Mouse (Mus musculus): ENCODE measurements at regions not wholly inside any gene's neighbourhood (a gene's known extent, or its start where the extent isn't known, plus 50 kb on each side); places are given as distances from the start of the nearest gene placed in this dataset.

DNA sequence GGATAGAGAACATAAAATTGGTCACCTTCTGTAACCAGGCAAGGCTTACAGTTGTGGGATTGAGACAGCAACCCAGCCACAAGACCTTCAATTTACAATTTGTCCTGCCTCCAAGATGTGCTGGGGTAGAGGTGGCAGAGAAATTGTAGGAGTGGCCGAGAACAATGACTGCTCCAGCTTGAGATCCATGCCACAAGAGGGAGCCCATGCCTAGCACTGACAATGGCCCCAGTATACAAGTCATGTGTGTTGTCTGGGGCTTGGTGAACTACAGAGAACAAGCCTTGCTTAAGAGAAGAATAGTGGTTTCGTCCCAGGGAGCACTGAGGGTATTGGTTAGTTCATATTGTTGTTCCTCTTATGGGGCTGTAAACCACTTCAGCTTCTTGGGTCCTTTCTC lies 146.6 kb upstream of the Sel1l start:
- DNase-seq (ENCODE audit: low spot score in 2 of 2) = no peak

- no peak for DNase-seq (ENCODE audit: low spot score in 2 of 2)
Observed at GRCm38 (mm10) chr12:91986448-91986847, 137.5 kb upstream of the Sel1l start.

GRCm38 (mm10) chr12:91980321-91980720 lies 131.4 kb upstream of the Sel1l start:
- no peak for DNase-seq (ENCODE audit: low spot score in 2 of 2)

GRCm38 (mm10) chr12:91971045-91971444 lies 122.1 kb upstream of the Sel1l start:
- no peak for DNase-seq (ENCODE audit: low spot score in 2 of 2)

GRCm38 (mm10) chr12:91965937-91966336 lies 117.0 kb upstream of the Sel1l start:
- no peak for DNase-seq (ENCODE audit: low spot score in 2 of 2)

GRCm38 (mm10) chr12:91963239-91963638 lies 114.3 kb upstream of the Sel1l start:
- DNase-seq (ENCODE audit: low spot score in 2 of 2) = no peak

DNA sequence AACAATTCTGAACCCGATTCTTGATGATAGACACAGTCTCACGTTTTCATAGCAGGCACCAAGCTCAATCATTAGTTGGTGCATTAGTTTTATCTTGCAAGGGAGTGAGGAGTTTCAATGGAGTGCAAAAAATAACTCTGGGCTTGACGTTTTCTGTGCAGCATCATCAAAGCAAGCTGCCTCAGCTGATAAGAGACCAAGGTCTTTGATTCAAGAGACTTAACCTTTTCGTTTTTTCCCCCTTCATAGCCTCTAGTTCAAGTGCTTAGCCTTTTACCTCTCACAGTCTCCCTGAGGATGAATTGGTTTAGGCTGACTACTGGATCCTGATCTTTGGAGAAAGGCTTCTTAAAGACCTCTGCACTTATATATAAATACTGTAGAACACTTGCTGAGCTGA lies 109.1 kb upstream of the Sel1l start:
- DNase-seq (ENCODE audit: low spot score in 2 of 2) = no peak

GRCm38 (mm10) chr12:91956411-91956810 lies 107.5 kb upstream of the Sel1l start:
- DNase-seq (ENCODE audit: low spot score in 2 of 2) = no peak

GRCm38 (mm10) chr12:91948602-91949167 lies 99.7 kb upstream of the Sel1l start:
- no peak for DNase-seq (ENCODE audit: low spot score in 2 of 2)

DNA sequence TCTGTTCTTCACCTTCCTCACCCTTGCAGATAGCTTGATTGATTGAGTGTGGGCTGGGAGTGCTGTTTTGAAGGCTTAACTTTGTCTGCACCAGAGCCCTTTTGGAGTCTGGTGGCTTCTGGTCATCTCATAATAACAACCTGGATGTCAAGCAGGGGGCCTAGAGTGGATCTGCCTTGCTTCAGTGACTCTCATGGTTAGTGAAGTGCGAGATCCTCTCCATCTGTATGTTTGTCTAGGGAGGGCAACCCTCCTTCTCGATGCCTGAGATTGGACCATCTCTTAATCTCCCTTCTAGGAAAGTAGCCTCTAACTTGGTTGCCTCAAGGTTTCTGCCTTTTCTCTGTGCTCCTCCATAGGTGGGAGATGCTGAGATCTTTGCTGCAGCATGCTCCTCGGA lies 99.0 kb upstream of the Sel1l start:
- DNase-seq (ENCODE audit: low spot score in 2 of 2) = no peak

- DNase-seq (ENCODE audit: low spot score in 2 of 2) = no peak
Observed at GRCm38 (mm10) chr12:91946541-91946940, 97.6 kb upstream of the Sel1l start.

GRCm38 (mm10) chr12:91932490-91933361 lies 83.8 kb upstream of the Sel1l start:
- no peak for DNase-seq (ENCODE audit: low spot score in 2 of 2)

DNA sequence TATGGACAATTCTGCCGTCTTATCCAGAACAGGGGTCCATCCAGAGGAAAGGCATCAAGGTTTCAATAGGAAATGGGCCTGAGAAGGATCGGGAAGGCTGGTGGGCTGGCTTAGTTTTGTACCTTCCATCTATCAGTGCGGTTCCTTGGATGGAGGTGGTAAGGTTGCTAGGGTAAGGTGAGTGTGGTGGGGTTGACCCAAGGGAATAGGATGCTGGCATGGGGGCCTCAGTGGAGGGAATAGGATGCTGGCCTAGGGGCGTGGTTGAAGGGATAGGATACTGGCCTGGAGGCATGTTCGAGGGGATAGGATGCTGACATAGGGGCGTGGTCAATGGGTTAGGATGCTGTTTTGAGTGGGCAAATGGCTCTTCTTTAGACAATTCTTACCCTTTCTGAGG lies 82.6 kb upstream of the Sel1l start:
- DNase-seq (ENCODE audit: low spot score in 2 of 2) = no peak

DNA sequence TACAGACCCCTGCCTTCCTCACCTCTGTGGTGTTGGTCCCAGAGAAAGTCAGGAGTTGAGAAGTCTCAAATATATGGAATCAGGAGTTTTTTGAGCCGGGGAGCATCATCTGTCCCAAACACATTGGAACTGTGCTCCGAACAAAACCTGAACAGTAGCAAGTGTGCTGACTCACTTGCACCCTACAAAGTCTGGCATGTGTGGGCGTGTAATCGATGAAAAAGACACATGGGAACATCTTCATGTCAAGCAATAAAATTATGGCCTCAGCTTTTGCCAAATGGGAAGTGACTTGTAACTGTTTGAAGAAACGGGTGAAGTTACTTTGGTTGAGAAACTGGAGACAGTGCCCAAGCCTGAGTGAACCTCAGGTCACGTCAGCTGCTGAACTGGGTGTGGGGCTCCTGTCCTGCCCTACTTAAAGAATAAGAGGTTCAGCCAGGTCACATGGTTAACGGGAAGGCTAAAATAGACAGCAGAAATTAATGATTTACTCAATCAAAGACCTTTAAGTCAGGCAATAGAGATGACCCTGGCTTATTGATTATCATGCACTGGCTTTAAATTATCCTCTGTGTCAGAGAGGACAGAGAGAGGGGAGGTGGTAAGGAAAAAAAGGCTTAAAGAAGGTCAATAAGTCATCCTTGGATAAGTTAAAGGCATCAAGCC lies 80.6 kb upstream of the Sel1l start:
- DNase-seq (ENCODE audit: low spot score in 2 of 2) = no peak

GRCm38 (mm10) chr12:91927576-91927975 lies 78.6 kb upstream of the Sel1l start:
- no peak for DNase-seq (ENCODE audit: low spot score in 2 of 2)

- no peak for DNase-seq (ENCODE audit: low spot score in 2 of 2)
Observed at GRCm38 (mm10) chr12:91915486-91915885, 66.5 kb upstream of the Sel1l start.

- DNase-seq (ENCODE audit: low spot score in 2 of 2) = no peak
Observed at GRCm38 (mm10) chr12:91910529-91910928, 61.6 kb upstream of the Sel1l start.

All from cerebellum, postnatal 4 days (tissue).